Mouse (Mus musculus): ENCODE measurements around the gene Lrrc75a. TPM values are rescaled to one million over a fixed set of nuclear protein-coding genes. Genes with fewer than 3 reads are reported as not detected.

Lrrc75a gene
- polyA plus RNA-seq, 1 experiment, result 6.9 TPM

DNA sequence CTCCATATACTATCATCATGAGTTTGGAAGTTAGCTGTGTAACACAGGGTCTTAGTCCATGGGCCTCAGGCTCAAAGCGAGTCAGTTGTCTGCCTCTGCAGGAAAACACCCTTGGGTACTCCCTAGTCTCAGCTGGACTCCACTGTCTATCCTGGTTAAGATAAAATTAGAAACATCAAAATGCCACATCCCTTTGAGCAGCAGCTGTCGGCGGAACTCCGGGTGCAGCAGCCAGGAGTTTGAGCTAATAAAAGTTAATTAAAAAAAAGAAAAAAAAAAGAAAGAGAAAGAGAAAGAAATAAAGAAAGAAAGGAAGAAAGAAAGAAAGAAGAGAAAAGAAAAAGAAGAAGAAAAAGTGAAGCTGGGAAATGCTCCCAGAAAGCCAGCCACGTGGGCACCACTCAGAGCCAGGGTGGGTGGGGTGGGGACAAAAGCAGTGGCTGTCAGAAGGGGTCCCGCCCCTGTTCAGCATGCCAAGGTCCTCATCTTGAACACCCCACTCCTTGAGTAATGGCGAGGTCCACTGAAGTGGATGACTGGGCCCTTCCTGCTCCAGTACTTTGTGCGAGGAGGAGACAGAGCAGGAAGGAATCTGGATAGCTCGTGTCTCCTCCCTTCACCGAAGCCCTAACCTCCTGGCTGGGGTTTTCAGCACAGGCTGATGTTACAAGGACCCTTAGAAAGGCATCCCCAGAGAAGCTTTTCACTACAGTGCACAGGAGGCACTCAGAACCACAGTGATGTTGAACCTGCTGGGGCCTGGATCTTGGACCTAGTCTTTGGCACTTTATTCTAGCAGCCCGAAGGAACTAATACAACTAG lies 6.1 kb downstream of the Lrrc75a start:
- no peak overlapping the region for H3K4me3 ChIP-seq (ENCODE audit: control insufficient read depth, insufficient read depth, low read length)
- H3K4me1 ChIP-seq (replicated peaks; ENCODE audit: control insufficient read depth, insufficient read depth, low read length), result no peaks in the 10 kb centered on the region; the same call in 1 of the 2 replicates
- no peaks in the 10 kb centered on the region for H3K27me3 ChIP-seq (ENCODE audit: control insufficient read depth, insufficient read depth, low read length)
- no peaks in the 10 kb centered on the region for H3K36me3 ChIP-seq (ENCODE audit: control insufficient read depth, insufficient read depth, low read length)
- DNase-seq, result no peak
- H3K27ac ChIP-seq (ENCODE audit: control insufficient read depth, insufficient read depth, low read length), result no peak overlapping the region
- 74% methylated on average over 11 of the region's 11 CpGs for WGBS
- no peak for TF ChIP-seq POLR2A (IDR thresholded peaks at IDR 0.05; ENCODE audit: control insufficient read depth, extremely low read depth, insufficient read depth, low read length, poor library complexity)
- TF ChIP-seq CTCF (IDR thresholded peaks at IDR 0.05; ENCODE audit: borderline replicate concordance, control insufficient read depth, extremely low read depth, insufficient read depth, low read length, poor library complexity), result no peak

- WGBS, result 89% methylated on average over 3 of the region's 3 CpGs
- no peak for TF ChIP-seq CTCF (IDR thresholded peaks at IDR 0.05; ENCODE audit: borderline replicate concordance, control insufficient read depth, extremely low read depth, insufficient read depth, low read length, poor library complexity)
These were observed 7.9 kb downstream of the Lrrc75a start for GRCm38 (mm10) chr11:62640378-62640777.

DNA sequence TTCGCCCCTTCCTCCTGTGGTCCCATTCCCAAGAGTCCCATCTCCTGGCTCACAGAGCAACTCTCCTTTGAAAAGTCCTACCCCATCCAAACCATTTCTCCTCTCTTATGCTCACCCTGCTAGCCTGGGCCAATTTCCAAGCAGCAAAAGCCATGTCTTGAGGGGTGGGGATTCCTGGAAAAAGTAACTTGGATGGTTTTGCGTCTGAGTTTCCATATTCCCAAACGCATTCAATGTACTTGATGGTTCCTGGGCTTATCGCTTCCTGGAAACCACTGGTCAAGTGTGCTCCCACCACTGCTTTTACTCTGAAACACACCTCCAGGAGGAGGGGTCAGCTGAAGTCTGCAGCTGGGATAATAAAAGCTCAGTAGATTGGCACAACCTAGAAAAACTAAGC lies 9.9 kb downstream of the Lrrc75a start:
- no peaks in the 10 kb centered on the region for H3K36me3 ChIP-seq (ENCODE audit: control insufficient read depth, insufficient read depth, low read length)
- H3K4me3 ChIP-seq (ENCODE audit: control insufficient read depth, insufficient read depth, low read length), result no peak overlapping the region
- TF ChIP-seq POLR2A (IDR thresholded peaks at IDR 0.05; ENCODE audit: control insufficient read depth, extremely low read depth, insufficient read depth, low read length, poor library complexity) (no peak), CTCF (IDR thresholded peaks at IDR 0.05; ENCODE audit: borderline replicate concordance, control insufficient read depth, extremely low read depth, insufficient read depth, low read length, poor library complexity) (no peak)
- no peak for DNase-seq
- H3K27me3 ChIP-seq (ENCODE audit: control insufficient read depth, insufficient read depth, low read length), result no peaks in the 10 kb centered on the region
- H3K27ac ChIP-seq (ENCODE audit: control insufficient read depth, insufficient read depth, low read length), result no peak overlapping the region
- no peaks in the 10 kb centered on the region; the same call in 1 of the 2 replicates for H3K4me1 ChIP-seq (replicated peaks; ENCODE audit: control insufficient read depth, insufficient read depth, low read length)
- WGBS, result 98% methylated on average over 4 of the region's 4 CpGs

More at GRCm38 (mm10) chr11:62640378-62640777, 7.9 kb downstream of the Lrrc75a start:
- H3K27ac ChIP-seq (ENCODE audit: control insufficient read depth, insufficient read depth, low read length), result no peak overlapping the region
- no peak for DNase-seq
- H3K27me3 ChIP-seq (ENCODE audit: control insufficient read depth, insufficient read depth, low read length), result no peaks in the 10 kb centered on the region
- no peaks in the 10 kb centered on the region for H3K36me3 ChIP-seq (ENCODE audit: control insufficient read depth, insufficient read depth, low read length)
- H3K4me3 ChIP-seq (ENCODE audit: control insufficient read depth, insufficient read depth, low read length), result no peak overlapping the region
- no peaks in the 10 kb centered on the region; the same call in 1 of the 2 replicates for H3K4me1 ChIP-seq (replicated peaks; ENCODE audit: control insufficient read depth, insufficient read depth, low read length)

- Histone ChIP-seq H3K27ac (ENCODE audit: control insufficient read depth, insufficient read depth, low read length) (no peak overlapping the region), H3K36me3 (ENCODE audit: control insufficient read depth, insufficient read depth, low read length) (no peaks in the 10 kb centered on the region), H3K4me3 (ENCODE audit: control insufficient read depth, insufficient read depth, low read length) (no peak overlapping the region), H3K27me3 (ENCODE audit: control insufficient read depth, insufficient read depth, low read length) (no peaks in the 10 kb centered on the region), H3K4me1 (replicated peaks; ENCODE audit: control insufficient read depth, insufficient read depth, low read length) (no peaks in the 10 kb centered on the region)
- TF ChIP-seq POLR2A (IDR thresholded peaks at IDR 0.05; ENCODE audit: control insufficient read depth, extremely low read depth, insufficient read depth, low read length, poor library complexity) (no peak), CTCF (IDR thresholded peaks at IDR 0.05; ENCODE audit: borderline replicate concordance, control insufficient read depth, extremely low read depth, insufficient read depth, low read length, poor library complexity) (no peak)
- WGBS, result 85% methylated on average over 6 of the region's 6 CpGs
- DNase-seq, result no peak
These were observed 10.5 kb downstream of the Lrrc75a start for GRCm38 (mm10) chr11:62637806-62638205.

DNA sequence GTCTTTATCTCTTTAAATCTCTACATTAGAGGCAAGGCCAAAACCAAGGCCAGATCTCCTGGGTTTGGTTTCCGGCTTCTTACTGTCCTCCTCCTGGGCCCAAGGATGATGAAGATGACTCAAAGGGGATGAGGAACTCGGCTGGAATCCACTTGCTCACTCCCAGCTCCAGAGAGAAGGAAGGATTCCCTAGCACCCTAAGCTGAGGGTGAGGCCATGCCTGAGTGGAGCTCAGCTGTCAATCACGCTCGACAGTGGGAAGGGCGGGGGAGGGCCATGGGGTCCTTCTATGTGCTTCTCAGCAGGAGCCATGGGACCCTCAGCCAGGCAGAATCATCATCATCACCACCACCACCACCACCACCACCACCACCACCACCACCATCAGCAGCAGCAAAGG lies 10.9 kb downstream of the Lrrc75a start:
- WGBS, result 87% methylated on average over 5 of the region's 5 CpGs
- Histone ChIP-seq H3K27ac (ENCODE audit: control insufficient read depth, insufficient read depth, low read length) (no peak overlapping the region), H3K4me3 (ENCODE audit: control insufficient read depth, insufficient read depth, low read length) (no peak overlapping the region), H3K36me3 (ENCODE audit: control insufficient read depth, insufficient read depth, low read length) (no peaks in the 10 kb centered on the region), H3K4me1 (replicated peaks; ENCODE audit: control insufficient read depth, insufficient read depth, low read length) (no peaks in the 10 kb centered on the region), H3K27me3 (ENCODE audit: control insufficient read depth, insufficient read depth, low read length) (no peaks in the 10 kb centered on the region)
- DNase-seq, result no peak
- TF ChIP-seq CTCF (IDR thresholded peaks at IDR 0.05; ENCODE audit: borderline replicate concordance, control insufficient read depth, extremely low read depth, insufficient read depth, low read length, poor library complexity), result no peak
- no peak for TF ChIP-seq POLR2A (IDR thresholded peaks at IDR 0.05; ENCODE audit: control insufficient read depth, extremely low read depth, insufficient read depth, low read length, poor library complexity)

GRCm38 (mm10) chr11:62636840-62637221 lies 11.5 kb downstream of the Lrrc75a start:
- Histone ChIP-seq H3K36me3 (ENCODE audit: control insufficient read depth, insufficient read depth, low read length) (no peaks in the 10 kb centered on the region), H3K4me3 (ENCODE audit: control insufficient read depth, insufficient read depth, low read length) (no peak overlapping the region), H3K4me1 (replicated peaks; ENCODE audit: control insufficient read depth, insufficient read depth, low read length) (no peaks in the 10 kb centered on the region), H3K27me3 (ENCODE audit: control insufficient read depth, insufficient read depth, low read length) (no peaks in the 10 kb centered on the region), H3K27ac (ENCODE audit: control insufficient read depth, insufficient read depth, low read length) (no peak overlapping the region)
- no peak for TF ChIP-seq CTCF (IDR thresholded peaks at IDR 0.05; ENCODE audit: borderline replicate concordance, control insufficient read depth, extremely low read depth, insufficient read depth, low read length, poor library complexity)
- TF ChIP-seq POLR2A (IDR thresholded peaks at IDR 0.05; ENCODE audit: control insufficient read depth, extremely low read depth, insufficient read depth, low read length, poor library complexity), result no peak
- WGBS, result 89% methylated on average over 3 of the region's 3 CpGs
- no peak for DNase-seq
